Mouse (Mus musculus) C3H10T1/2 (cell line): ENCODE measurements around the gene Ell2. TPM values are rescaled to one million over a fixed set of nuclear protein-coding genes. Genes with fewer than 3 reads are reported as not detected.

Experiments
- polyA plus RNA-seq, 2 experiments: library from polyadenylated mRNA; unstranded; fragments of >200 nt; fragmentation: generic; extraction: Trizol; gene quantifications; one replicate each; pipeline ENCODE4 v1.2.1; 2012; ENCODE audit warnings: missing spikeins in 2 of 2

The Ell2 gene
- polyA plus RNA-seq = 1 to 10 TPM in 1 of 2 experiments, under 1 TPM in 1; 0.54 to 4.9 TPM

GRCm38 (mm10) chr13:75706457-75706856 is at the start of gene Ell2:
TSS of gene Ell2 (plus strand) at chr13:75706757.

Other genes with a start within 250 kb of the Ell2 start
- gene Glrx, start 133.1 kb downstream of the Ell2 start, polyA plus RNA-seq = 100 to 1,000 TPM in 1 of 2 experiments, 10 to 100 TPM in 1; 42.1 to 130 TPM
- gene Rhobtb3, start 237.2 kb downstream of the Ell2 start, polyA plus RNA-seq = 1 to 10 TPM; 1.5 to 6.4 TPM